Mouse (Mus musculus) heart, adult 8-10 months (tissue): ENCODE measurements around the gene Tenm2. TPM values are rescaled to one million over a fixed set of nuclear protein-coding genes. Genes with fewer than 3 reads are reported as not detected.

Experiments
- DNase-seq: peaks from one replicate; pipeline ENCODE4 v3.0.0; 2022; ENCODE audit warnings: low spot score
- total RNA-seq, 4 experiments: library from RNA; stranded (reverse); gene quantifications; 2 replicates each; pipeline ENCODE4 v1.2.4; 2022

The Tenm2 gene
- total RNA-seq: under 1 TPM; 0.12 to 0.35 (median 0.27) TPM

- no peak for DNase-seq
Observed at GRCm38 (mm10) chr11:37235914-37236600, at the start of gene Tenm2. TSS of gene Tenm2 (minus strand) at chr11:37235964.

GRCm38 (mm10) chr11:37285186-37285585, 49.4 kb upstream of the Tenm2 start:
- DNase-seq: no peak

GRCm38 (mm10) chr11:37248796-37249195, 13.0 kb upstream of the Tenm2 start:
- DNase-seq: no peak

- no peak for DNase-seq
Observed at GRCm38 (mm10) chr11:37237096-37237725, 1.4 kb upstream of the Tenm2 start.

GRCm38 (mm10) chr11:37236601-37237083, 878 bp upstream of the Tenm2 start:
- DNase-seq: no peak

GRCm38 (mm10) chr11:37235021-37235795, 556 bp downstream of the Tenm2 start:
- DNase-seq: no peak

- no peak for DNase-seq
Observed at GRCm38 (mm10) chr11:37227404-37227803, 8.4 kb downstream of the Tenm2 start.

- DNase-seq: no peak
Observed at GRCm38 (mm10) chr11:37226943-37227342, 8.8 kb downstream of the Tenm2 start.

- no peak for DNase-seq
Observed at GRCm38 (mm10) chr11:37222737-37223136, 13.0 kb downstream of the Tenm2 start.

- DNase-seq: no peak
Observed at GRCm38 (mm10) chr11:37222056-37222455, 13.7 kb downstream of the Tenm2 start.

GRCm38 (mm10) chr11:37220921-37221320, 14.8 kb downstream of the Tenm2 start:
- no peak for DNase-seq

GRCm38 (mm10) chr11:37186132-37186531, 49.6 kb downstream of the Tenm2 start:
- peak; percentile 37 for DNase-seq

- DNase-seq: no peak
Observed at GRCm38 (mm10) chr11:37177426-37177825, 58.3 kb downstream of the Tenm2 start.

- DNase-seq: no peak
Observed at GRCm38 (mm10) chr11:37153933-37154880, 81.6 kb downstream of the Tenm2 start.

- DNase-seq: no peak
Observed at GRCm38 (mm10) chr11:37153382-37153781, 82.4 kb downstream of the Tenm2 start.

- DNase-seq: no peak
Observed at GRCm38 (mm10) chr11:37150011-37150410, 85.8 kb downstream of the Tenm2 start.

- DNase-seq: peak; percentile 12
Observed at GRCm38 (mm10) chr11:37143996-37144395, 91.8 kb downstream of the Tenm2 start.

GRCm38 (mm10) chr11:37143478-37143877, 92.3 kb downstream of the Tenm2 start:
- no peak for DNase-seq

GRCm38 (mm10) chr11:37128893-37129292, 106.9 kb downstream of the Tenm2 start:
- DNase-seq: no peak

GRCm38 (mm10) chr11:37118058-37118457, 117.7 kb downstream of the Tenm2 start:
- no peak for DNase-seq

- DNase-seq: no peak
Observed at GRCm38 (mm10) chr11:37115188-37115587, 120.6 kb downstream of the Tenm2 start.
